Mouse (Mus musculus): ENCODE measurements around the gene Ddx19b.

GRCm38 (mm10) chr8:111067439-111067838 lies 35.9 kb upstream of the Ddx19b start:
- TF ChIP-seq POLR2A (IDR thresholded peaks at IDR 0.05; ENCODE audit: insufficient read depth, low read depth, low read length) (no peak), CTCF (IDR thresholded peaks at IDR 0.05) (no peak), EP300 (IDR thresholded peaks at IDR 0.05; ENCODE audit: insufficient read depth, low read depth, low read length) (no peak)
